Mouse (Mus musculus) cerebellum, postnatal 25 days (tissue): ENCODE data around the gene M6pr.
"Not testable (repeated sequence)": the region's sequence is repeated elsewhere in the genome, so short reads cannot be mapped to it uniquely, and the experiment has no call there.

ENCODE experiments used
- DNase-seq, 2 experiments: peaks; one replicate each; pipeline ENCODE4 v3.0.0; 2021; ENCODE audit warnings: mixed read lengths in 2 of 2

The M6pr gene

GRCm38 (mm10) chr6:122344386-122345116 is 36.0 kb downstream of the M6pr start:
- DNase-seq: no peak

DNA sequence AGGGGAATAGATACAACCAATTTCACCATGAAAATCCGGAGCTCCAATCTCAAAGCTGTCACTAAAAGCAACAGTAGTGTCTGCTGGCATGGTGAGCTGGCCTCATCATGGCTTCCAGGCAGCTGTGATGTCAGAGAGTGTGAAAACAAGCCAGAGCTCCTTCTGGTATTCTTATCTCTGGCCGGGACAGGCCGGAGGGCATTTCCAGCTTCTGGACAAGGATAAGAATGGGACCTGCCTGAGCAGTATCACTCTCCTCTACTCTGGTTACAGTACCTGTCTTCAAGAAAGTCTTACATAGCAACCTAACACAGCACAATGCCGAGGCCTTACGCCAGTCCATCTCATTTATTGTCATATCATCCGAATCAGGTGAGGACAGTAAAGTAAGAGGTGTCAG is 37.2 kb downstream of the M6pr start:
- no peak for DNase-seq

DNA sequence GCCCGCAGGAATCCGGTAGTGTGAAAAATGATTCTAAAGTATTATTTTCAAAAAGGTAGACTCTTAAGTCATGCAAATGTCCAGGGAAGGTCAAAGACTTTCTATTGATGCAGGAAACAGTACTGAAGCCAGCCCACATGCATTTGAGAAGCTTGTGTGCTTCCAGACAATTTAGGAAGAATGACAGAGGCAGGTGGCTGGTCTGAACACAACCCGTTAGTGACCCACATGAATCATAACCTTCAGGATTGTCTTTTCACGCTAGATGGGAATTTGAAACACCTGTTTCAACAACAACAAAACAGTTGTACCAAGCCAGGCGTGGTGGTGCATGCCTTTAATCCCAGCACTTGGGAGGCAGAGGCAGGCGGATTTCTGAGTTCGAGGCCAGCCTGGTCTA is 37.9 kb downstream of the M6pr start:
- no peak for DNase-seq

GRCm38 (mm10) chr6:122347326-122347725 is 38.8 kb downstream of the M6pr start:
- not testable (repeated sequence) for DNase-seq

GRCm38 (mm10) chr6:122355909-122356308 is 47.4 kb downstream of the M6pr start:
- no peak for DNase-seq

DNA sequence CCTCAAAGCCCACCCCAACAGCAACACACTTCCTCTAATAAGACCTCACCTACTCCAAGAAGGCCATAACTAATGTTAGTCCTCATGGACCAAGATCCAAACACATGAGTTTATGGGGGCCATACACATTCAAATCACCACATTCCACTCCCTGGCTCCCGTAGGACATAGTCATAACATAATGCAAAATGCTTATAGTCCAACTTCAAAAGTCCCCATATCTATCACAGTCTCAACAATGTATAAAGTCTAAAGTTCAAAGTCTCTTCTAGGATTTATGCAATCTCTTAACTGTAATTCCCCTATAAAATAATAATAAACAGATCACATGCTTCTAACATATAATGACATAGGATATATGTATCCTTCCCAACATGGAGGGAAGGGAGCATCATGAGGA is 48.6 kb downstream of the M6pr start:
- DNase-seq: no peak

GRCm38 (mm10) chr6:122365706-122366105 is 57.2 kb downstream of the M6pr start:
- no peak for DNase-seq

GRCm38 (mm10) chr6:122366287-122366686 is 57.8 kb downstream of the M6pr start:
- DNase-seq: no peak

DNA sequence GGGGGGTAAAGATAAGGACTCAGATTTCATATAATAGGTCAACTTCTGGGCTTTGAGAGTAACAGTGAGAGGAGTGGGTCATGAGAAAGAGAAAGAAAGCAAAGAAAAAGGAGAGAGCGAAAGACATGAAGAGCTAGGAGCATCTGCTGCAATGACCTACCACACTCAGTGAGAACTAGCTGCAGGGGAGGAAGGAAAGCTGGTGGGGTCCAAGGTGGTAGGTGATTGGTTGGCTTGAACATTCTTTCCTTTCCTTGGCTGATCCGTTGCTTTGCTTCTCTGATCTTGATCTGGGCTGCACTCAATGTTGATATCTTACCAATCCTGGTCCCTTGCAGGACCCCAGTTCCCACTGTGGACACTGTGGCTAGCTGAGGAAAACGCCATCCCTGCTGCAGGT is 58.5 kb downstream of the M6pr start:
- no peak for DNase-seq
